Comparison of ENCODE assay signal across 9 mouse cellular contexts in genomic region chr3:88022322-88023191, GRCm38 (mm10). TPM values are rescaled to one million over a fixed set of nuclear protein-coding genes. Genes with fewer than 3 reads are reported as not detected.
DNase-seq lines count a peak whose midpoint lies in the region; ATAC-seq and TF ChIP-seq lines count a peak whose summit lies in the region.
"Had no signal": no experiment of that assay in that cellular context is flagged by ENCODE, and none has a peak within 500 bp of the region (broad histone marks: within the 10 kb centered on the region; RNA-seq: fewer than 3 reads in every experiment).

No protein-coding gene starts in this region.

- H3K27ac ChIP-seq in forebrain, embryonic 11.5 days (ENCODE audit: low read depth, low read length), result no peak overlapping the region
- H3K27ac ChIP-seq in heart, postnatal 0 days (ENCODE audit: low read depth), result no peak overlapping the region
- H3K27ac ChIP-seq in liver, embryonic 13.5 days, result no peak overlapping the region
- H3K27ac ChIP-seq in stomach, embryonic 14.5 days (ENCODE audit: low read length), result no peak overlapping the region

- no peaks in the 10 kb centered on the region for H3K9me3 ChIP-seq in forebrain, embryonic 11.5 days (ENCODE audit: control insufficient read depth, low read length)
- no peaks in the 10 kb centered on the region for H3K9me3 ChIP-seq in heart, postnatal 0 days (replicated peaks; ENCODE audit: control insufficient read depth, low read length)
- no peaks in the 10 kb centered on the region for H3K9me3 ChIP-seq in liver, embryonic 13.5 days (replicated peaks)
- no peaks in the 10 kb centered on the region for H3K9me3 ChIP-seq in stomach, embryonic 14.5 days (ENCODE audit: control insufficient read depth, low read depth, low read length)

- H3K4me2 ChIP-seq in forebrain, embryonic 11.5 days (ENCODE audit: low read depth, low read length, severe bottlenecking), result peak overlapping the region; percentile 98
- peak overlapping the region; percentile 81 for H3K4me2 ChIP-seq in heart, postnatal 0 days (ENCODE audit: low read depth, low read length)
- peak overlapping the region; percentile 84 for H3K4me2 ChIP-seq in liver, embryonic 13.5 days
- H3K4me2 ChIP-seq in stomach, embryonic 14.5 days (replicated peaks; ENCODE audit: low read depth, low read length), result peak overlapping the region; percentile 98

- DNase-seq in CD8-positive naive resting alpha-beta T cell, adult 2 months (ENCODE audit: low read depth in 2 of 2, low spot score in 2 of 2), result peak; percentile 38 to 60
- DNase-seq in c-Kit-positive CD71-positive TER-119-positive erythroid progenitor cells, embryonic 14.5 days (ENCODE audit: low spot score), result peak; percentile 73
- DNase-seq in forebrain, embryonic 11.5 days (ENCODE audit: low spot score), result peak; percentile 95
- DNase-seq in heart, postnatal 0 days (ENCODE audit: low spot score), result peak; percentile 64
- DNase-seq in kidney, postnatal 36 days, result peak; percentile 97 to 98
- DNase-seq in liver, embryonic 13.5 days, result peak; percentile 90
- peak; percentile 94 for DNase-seq in neural tube, embryonic 10.5 days (ENCODE audit: extremely low spot score, low spot score)

- WGBS in forebrain, embryonic 11.5 days, result under 1% methylated on average over 66 of the region's 66 CpGs
- WGBS in heart, postnatal 0 days, result 3% methylated on average over 66 of the region's 66 CpGs
- WGBS in liver, embryonic 13.5 days (ENCODE audit: insufficient replicate concordance), result 2% methylated on average over 66 of the region's 66 CpGs
- 1% methylated on average over 66 of the region's 66 CpGs for whole genome bisulfite sequencing in stomach, embryonic 14.5 days

- H3K36me3 ChIP-seq in forebrain, embryonic 11.5 days (ENCODE audit: control insufficient read depth, insufficient read depth, low read length), result no peaks in the 10 kb centered on the region
- no peaks in the 10 kb centered on the region for H3K36me3 ChIP-seq in heart, postnatal 0 days (replicated peaks; ENCODE audit: control insufficient read depth, insufficient read depth, low read length)
- no peaks in the 10 kb centered on the region for H3K36me3 ChIP-seq in liver, embryonic 13.5 days
- H3K36me3 ChIP-seq in stomach, embryonic 14.5 days (ENCODE audit: control insufficient read depth, insufficient read depth, low read length), result no peaks in the 10 kb centered on the region

- peak; percentile 92 for ATAC-seq in forebrain, embryonic 11.5 days (replicated peaks; ENCODE audit: low FRiP score)
- ATAC-seq in heart, postnatal 0 days (ENCODE audit: insufficient read depth, low read depth), result peak; percentile 90
- peak; percentile 87 for ATAC-seq in liver, embryonic 13.5 days (ENCODE audit: low read depth)
- peak; percentile 87 for ATAC-seq in stomach, embryonic 14.5 days (ENCODE audit: insufficient number of reproducible peaks, insufficient read depth, low FRiP score, low read depth)

- TF ChIP-seq EP300 in heart, postnatal 0 days (IDR thresholded peaks at IDR 0.05; ENCODE audit: low read depth), result no peak

- peaks cover 58% of the 10 kb centered on the region for H3K27me3 ChIP-seq in forebrain, embryonic 11.5 days (ENCODE audit: control insufficient read depth, insufficient read depth, low read length)
- H3K27me3 ChIP-seq in heart, postnatal 0 days (ENCODE audit: control insufficient read depth, insufficient read depth, low read length), result peaks cover 70% of the 10 kb centered on the region
- H3K27me3 ChIP-seq in liver, embryonic 13.5 days, result peaks cover 87% of the 10 kb centered on the region
- peaks cover 44% of the 10 kb centered on the region for H3K27me3 ChIP-seq in stomach, embryonic 14.5 days (ENCODE audit: control insufficient read depth, insufficient read depth, low read length)

- H3K4me3 ChIP-seq in forebrain, embryonic 11.5 days (ENCODE audit: low read depth, low read length), result peak overlapping the region; percentile 50
- peak overlapping the region; percentile 48 for H3K4me3 ChIP-seq in heart, postnatal 0 days (ENCODE audit: low read depth, low read length)
- peak overlapping the region; percentile 56 for H3K4me3 ChIP-seq in liver, embryonic 13.5 days (replicated peaks)
- H3K4me3 ChIP-seq in stomach, embryonic 14.5 days (ENCODE audit: low read depth, low read length), result peak overlapping the region; percentile 48

- H3K4me1 ChIP-seq in forebrain, embryonic 11.5 days (replicated peaks; ENCODE audit: control insufficient read depth, insufficient read depth, low read length), result peaks cover 12% of the 10 kb centered on the region
- H3K4me1 ChIP-seq in heart, postnatal 0 days (ENCODE audit: control insufficient read depth, insufficient read depth), result peaks cover 6% of the 10 kb centered on the region
- H3K4me1 ChIP-seq in liver, embryonic 13.5 days (replicated peaks), result peaks cover 15% of the 10 kb centered on the region
- peaks cover 6% of the 10 kb centered on the region; the same call in 1 of the 2 replicates for H3K4me1 ChIP-seq in stomach, embryonic 14.5 days (ENCODE audit: control insufficient read depth, insufficient read depth, low read length)

- H3K9ac ChIP-seq in forebrain, embryonic 11.5 days (ENCODE audit: low read length), result peak overlapping the region; percentile 32
- no peak overlapping the region for H3K9ac ChIP-seq in heart, postnatal 0 days (replicated peaks; ENCODE audit: low read depth, low read length)
- no peak overlapping the region for H3K9ac ChIP-seq in liver, embryonic 13.5 days
- H3K9ac ChIP-seq in stomach, embryonic 14.5 days (replicated peaks; ENCODE audit: low read depth, low read length), result no peak overlapping the region

- TF ChIP-seq CTCF in heart, postnatal 0 days (IDR thresholded peaks at IDR 0.05; ENCODE audit: low read depth), result no peak

RNA-seq across cellular contexts. Expression of gene Hapln2, which starts 4.8 kb away (rescaled TPM):
- 0.27 and 0.39 TPM in 2 replicates for polyA plus RNA-seq in forebrain, embryonic 11.5 days (2014; fragmentation: Nextera tagmentation; extraction: Ambion mirVana)
- total RNA-seq in heart, postnatal 0 days (2014; rRNA removed; ENCODE audit: low replicate concordance), result not detected in 2 replicates
- polyA plus RNA-seq in heart, postnatal 0 days (2015; fragmentation: Nextera tagmentation; extraction: Ambion mirVana), result 0.10 and 0.15 TPM in 2 replicates
- polyA plus RNA-seq in liver, embryonic 13.5 days (2015; fragmentation: Nextera tagmentation; extraction: Ambion mirVana), result not detected in 2 replicates
- 0.26 TPM in 1 of 2 replicates, not detected in the other for polyA plus RNA-seq in stomach, embryonic 14.5 days (2014; fragmentation: Nextera tagmentation; extraction: Ambion mirVana)
- total RNA-seq: MEL had no signal

RNA-seq across cellular contexts. Expression of gene Gpatch4, which starts 20.4 kb away (rescaled TPM):
- 32.8 and 39.0 TPM in 2 replicates for polyA plus RNA-seq in forebrain, embryonic 11.5 days (2014; fragmentation: Nextera tagmentation; extraction: Ambion mirVana)
- total RNA-seq in heart, postnatal 0 days (2014; rRNA removed; ENCODE audit: low replicate concordance), result 1.2 and 3.4 TPM in 2 replicates
- polyA plus RNA-seq in heart, postnatal 0 days (2015; fragmentation: Nextera tagmentation; extraction: Ambion mirVana), result 10.9 and 11.6 TPM in 2 replicates
- polyA plus RNA-seq in liver, embryonic 13.5 days (2015; fragmentation: Nextera tagmentation; extraction: Ambion mirVana), result 32.7 TPM in 2 replicates
- 33.7 and 36.0 TPM in 2 replicates for polyA plus RNA-seq in stomach, embryonic 14.5 days (2014; fragmentation: Nextera tagmentation; extraction: Ambion mirVana)

RNA-seq across cellular contexts. Expression of gene Bcan, which starts 22.5 kb away (rescaled TPM):
- 0.52 and 0.72 TPM in 2 replicates for polyA plus RNA-seq in forebrain, embryonic 11.5 days (2014; fragmentation: Nextera tagmentation; extraction: Ambion mirVana)
- not detected in 2 replicates for total RNA-seq in heart, postnatal 0 days (2014; rRNA removed; ENCODE audit: low replicate concordance)
- polyA plus RNA-seq in heart, postnatal 0 days (2015; fragmentation: Nextera tagmentation; extraction: Ambion mirVana), result 0.04 TPM in 1 of 2 replicates, not detected in the other
- polyA plus RNA-seq in liver, embryonic 13.5 days (2015; fragmentation: Nextera tagmentation; extraction: Ambion mirVana), result 0.05 TPM in 1 of 2 replicates, not detected in the other
- 0.10 and 0.27 TPM in 2 replicates for polyA plus RNA-seq in stomach, embryonic 14.5 days (2014; fragmentation: Nextera tagmentation; extraction: Ambion mirVana)
- total RNA-seq: MEL had no signal

RNA-seq across cellular contexts. Expression of gene Naxe, which starts 35.7 kb away (rescaled TPM):
- polyA plus RNA-seq in forebrain, embryonic 11.5 days (2014; fragmentation: Nextera tagmentation; extraction: Ambion mirVana), result 123 and 130 TPM in 2 replicates
- 119 and 133 TPM in 2 replicates for total RNA-seq in heart, postnatal 0 days (2014; rRNA removed; ENCODE audit: low replicate concordance)
- polyA plus RNA-seq in heart, postnatal 0 days (2015; fragmentation: Nextera tagmentation; extraction: Ambion mirVana), result 151 and 159 TPM in 2 replicates
- polyA plus RNA-seq in liver, embryonic 13.5 days (2015; fragmentation: Nextera tagmentation; extraction: Ambion mirVana), result 63.8 and 66.9 TPM in 2 replicates
- polyA plus RNA-seq in stomach, embryonic 14.5 days (2014; fragmentation: Nextera tagmentation; extraction: Ambion mirVana), result 182 and 196 TPM in 2 replicates

RNA-seq across cellular contexts. Expression of gene Nes, which starts 51.7 kb away (rescaled TPM):
- 92.0 and 99.9 TPM in 2 replicates for polyA plus RNA-seq in forebrain, embryonic 11.5 days (2014; fragmentation: Nextera tagmentation; extraction: Ambion mirVana)
- total RNA-seq in heart, postnatal 0 days (2014; rRNA removed; ENCODE audit: low replicate concordance), result 17.2 and 35.7 TPM in 2 replicates
- 9.1 and 9.9 TPM in 2 replicates for polyA plus RNA-seq in heart, postnatal 0 days (2015; fragmentation: Nextera tagmentation; extraction: Ambion mirVana)
- polyA plus RNA-seq in liver, embryonic 13.5 days (2015; fragmentation: Nextera tagmentation; extraction: Ambion mirVana), result 2.6 and 2.8 TPM in 2 replicates
- 10.5 and 10.6 TPM in 2 replicates for polyA plus RNA-seq in stomach, embryonic 14.5 days (2014; fragmentation: Nextera tagmentation; extraction: Ambion mirVana)
- total RNA-seq: MEL had no signal
